Comparison of ENCODE assay signal across 10 mouse cellular contexts in the genomic region with DNA sequence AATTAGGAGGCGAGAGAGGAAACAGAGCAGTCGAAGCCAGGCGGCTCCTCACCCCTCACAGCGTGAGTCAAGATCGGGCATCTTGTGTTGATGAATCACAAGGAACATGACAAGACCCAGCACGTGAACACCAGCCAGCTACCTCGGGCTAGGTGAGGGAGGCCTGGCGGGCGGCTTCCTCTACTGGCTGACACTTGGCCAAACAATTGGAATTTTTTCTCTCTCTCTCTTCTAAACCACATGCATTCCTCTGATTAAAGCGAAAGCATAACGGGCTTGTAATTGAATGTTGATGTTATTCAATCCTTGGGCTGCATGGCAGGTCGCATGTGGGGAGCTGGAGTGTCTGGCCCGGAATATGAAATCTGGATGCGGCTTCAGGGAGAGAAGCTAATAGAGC.
DNase-seq lines count a peak whose midpoint lies in the region; ATAC-seq and TF ChIP-seq lines count a peak whose summit lies in the region.
"Had no signal": no experiment of that assay in that cellular context is flagged by ENCODE, and none has a peak within 500 bp of the region (broad histone marks: within the 10 kb centered on the region; RNA-seq: fewer than 3 reads in every experiment).

No protein-coding gene starts in this region.

- 0 out of 2 replicates have a peak overlapping the region, but pooled peaks have one; percentile 7 for H3K9ac ChIP-seq in neural tube, embryonic 14.5 days (replicated peaks; ENCODE audit: low read depth, low read length)
- H3K9ac ChIP-seq in limb, embryonic 15.5 days = no peak overlapping the region

- ATAC-seq in neural tube, embryonic 14.5 days (ENCODE audit: low read depth) = no peak
- ATAC-seq in limb, embryonic 15.5 days (ENCODE audit: insufficient number of reproducible peaks, low FRiP score, low TSS enrichment, low read depth) = no peak
- ATAC-seq: forebrain, embryonic 16.5 days had no signal

- TF ChIP-seq POLR2A in cerebellum, adult 2 months (IDR thresholded peaks at IDR 0.05; ENCODE audit: borderline replicate concordance, insufficient read depth, low read length) = no peak

- H3K36me3 ChIP-seq in neural tube, embryonic 14.5 days (ENCODE audit: control insufficient read depth, insufficient read depth, low read length) = no peaks in the 10 kb centered on the region
- H3K36me3 ChIP-seq in limb, embryonic 15.5 days = no peaks in the 10 kb centered on the region

- H3K4me3 ChIP-seq in cerebellum, adult 2 months (replicated peaks; ENCODE audit: insufficient read depth, low read depth, low read length) = no peak overlapping the region
- H3K4me3 ChIP-seq in neural tube, embryonic 14.5 days (ENCODE audit: low read depth, low read length) = no peak overlapping the region
- no peak overlapping the region for H3K4me3 ChIP-seq in limb, embryonic 15.5 days

- no peaks in the 10 kb centered on the region for H3K9me3 ChIP-seq in neural tube, embryonic 14.5 days (ENCODE audit: control insufficient read depth, low read length)
- H3K9me3 ChIP-seq in limb, embryonic 15.5 days = no peaks in the 10 kb centered on the region

- no peak overlapping the region for H3K4me2 ChIP-seq in neural tube, embryonic 14.5 days (ENCODE audit: low read depth, low read length)
- peak overlapping the region; percentile 10; the same call in 1 of the 2 replicates for H3K4me2 ChIP-seq in limb, embryonic 15.5 days
- H3K4me2 ChIP-seq: liver, embryonic 11.5 days had no signal

- H3K27me3 ChIP-seq in cerebellum, adult 2 months (ENCODE audit: control insufficient read depth, insufficient read depth, low read length) = no peaks in the 10 kb centered on the region
- no peaks in the 10 kb centered on the region for H3K27me3 ChIP-seq in neural tube, embryonic 14.5 days (ENCODE audit: control insufficient read depth, insufficient read depth, low read length)
- H3K27me3 ChIP-seq in limb, embryonic 15.5 days = no peaks in the 10 kb centered on the region

- H3K27ac ChIP-seq in cerebellum, adult 2 months (ENCODE audit: insufficient read depth, low read length) = no peak overlapping the region
- no peak overlapping the region for H3K27ac ChIP-seq in neural tube, embryonic 14.5 days (ENCODE audit: low read depth, low read length)
- H3K27ac ChIP-seq in limb, embryonic 15.5 days = no peak overlapping the region

- H3K4me1 ChIP-seq in cerebellum, adult 2 months (ENCODE audit: control insufficient read depth, insufficient read depth, low read length) = peaks cover 36% of the 10 kb centered on the region
- peaks cover 19% of the 10 kb centered on the region; the same call in 1 of the 2 replicates for H3K4me1 ChIP-seq in neural tube, embryonic 14.5 days (ENCODE audit: control insufficient read depth, insufficient read depth, low read length)
- H3K4me1 ChIP-seq in limb, embryonic 15.5 days = peaks cover 32% of the 10 kb centered on the region

- no peak for TF ChIP-seq CTCF in cerebellum, adult 2 months (IDR thresholded peaks at IDR 0.05; ENCODE audit: borderline replicate concordance, insufficient read depth, low read depth, low read length)

- WGBS in cerebellum, adult 2 months = 25% methylated on average over 14 of the region's 14 CpGs
- 59% methylated on average over 14 of the region's 14 CpGs for WGBS in neural tube, embryonic 14.5 days
- 33% methylated on average over 14 of the region's 14 CpGs for WGBS in limb, embryonic 15.5 days

- DNase-seq in cerebellum, adult 2 months = peak; percentile 59 to 74
- no peak for DNase-seq in cerebellum, postnatal 4 days (ENCODE audit: low spot score in 2 of 2)
- no peak for DNase-seq in neural tube, embryonic 10.5 days (ENCODE audit: extremely low spot score, low spot score)
- DNase-seq in urinary bladder, postnatal 25 days (ENCODE audit: low spot score) = peak; percentile 30
- no peak for DNase-seq in retina, postnatal 1 day
- no peak for DNase-seq in spleen, adult 18-20 months

Comparison
In these comparisons a context has a peak if more than half of its experiments do, and no peak if none do; other contexts are left out.
1. DNase-seq: peak in cerebellum, adult 2 months (2 of 2) and urinary bladder, postnatal 25 days (single experiment); none in cerebellum, postnatal 4 days (0 of 2), neural tube, embryonic 10.5 days (single experiment), retina, postnatal 1 day (single experiment) and spleen, adult 18-20 months (0 of 2).